Mouse (Mus musculus) CH12.LX (cell line): ENCODE results near the gene Gm5105. TPM values are rescaled to one million over a fixed set of nuclear protein-coding genes. Genes with fewer than 3 reads are reported as not detected.

Experiments
- DNase-seq: peaks from one replicate; pipeline ENCODE4 v3.0.0-alpha.2; 2013; ENCODE audit errors: extremely low read depth
- H3K27ac ChIP-seq: 2 replicates; pipeline ENCODE4 v1.5.1; 2012; ENCODE audit warnings: low read depth, mild to moderate bottlenecking, control low read depth, moderate library complexity; ENCODE audit not compliant: insufficient read depth
- H3K27me3 ChIP-seq: replicated peaks from 2 replicates; pipeline ENCODE3; 2012; ENCODE audit warnings: inconsistent platforms
- H3K36me3 ChIP-seq, 2 experiments: replicated peaks in 1 of 2; 2 replicates each; pipeline versions ENCODE3 to v1.6.1; 2012; ENCODE audit warnings: inconsistent platforms in 1 of 2, low read length in 1 of 2, mild to moderate bottlenecking in 1 of 2, mixed read lengths in 1 of 2, moderate library complexity in 1 of 2; ENCODE audit not compliant: control insufficient read depth in 1 of 2, insufficient read depth in 1 of 2
- H3K4me1 ChIP-seq, 2 experiments: 2 replicates each; pipeline ENCODE4 v1.6.1; 2012; ENCODE audit warnings: inconsistent platforms in 1 of 2, moderate library complexity in 1 of 2; ENCODE audit not compliant: insufficient read depth in 2 of 2, control insufficient read depth in 1 of 2
- H3K4me2 ChIP-seq: 2 replicates; pipeline ENCODE4 v1.6.1; 2012; ENCODE audit warnings: low read depth, mild to moderate bottlenecking, control low read depth; ENCODE audit not compliant: poor library complexity, insufficient read depth, severe bottlenecking
- H3K4me3 ChIP-seq, 3 experiments: fragments of 150-350 bp in 1 of 3; sonication (generic) in 1 of 3; replicated peaks in 1 of 3; 2 replicates each; pipeline versions ENCODE3 to v1.5.1; 2011 to 2012; ENCODE audit warnings: low read depth in 2 of 3, low read length in 2 of 3, mild to moderate bottlenecking in 2 of 3, moderate library complexity in 2 of 3, control low read depth in 1 of 3, improper control_type of control experiment in 1 of 3, inconsistent platforms in 1 of 3, mixed read lengths in 1 of 3; ENCODE audit not compliant: poor library complexity in 1 of 3
- H3K79me2 ChIP-seq: replicated peaks from 2 replicates; pipeline ENCODE4 v1.6.1; 2012; ENCODE audit warnings: mild to moderate bottlenecking, moderate library complexity; ENCODE audit not compliant: control insufficient read depth, poor library complexity, insufficient read depth, severe bottlenecking; ENCODE audit errors: extremely low read depth
- H3K9ac ChIP-seq: 2 replicates; pipeline ENCODE4 v1.6.1; 2012; ENCODE audit warnings: low read depth, mild to moderate bottlenecking, control low read depth, moderate library complexity; ENCODE audit not compliant: insufficient read depth
- H3K9me3 ChIP-seq: replicated peaks from 2 replicates; pipeline ENCODE3; 2012; ENCODE audit warnings: low read length, inconsistent platforms, mixed read lengths
- E2F4 ChIP-seq: IDR thresholded peaks from 2 replicates; pipeline ENCODE4 v1.6.1; 2011; ENCODE audit warnings: low read depth, low read length, improper control_type of control experiment; ENCODE audit not compliant: insufficient replicate concordance
- EP300 ChIP-seq: IDR thresholded peaks from 2 replicates; pipeline ENCODE4 v1.6.1; 2011; ENCODE audit warnings: low read length, improper control_type of control experiment
- GABPA ChIP-seq: IDR thresholded peaks from 2 replicates; pipeline ENCODE4 v1.6.1; 2012; ENCODE audit warnings: low read depth, low read length, improper control_type of control experiment, inconsistent platforms; ENCODE audit not compliant: insufficient replicate concordance
- IRF4 ChIP-seq: IDR thresholded peaks from 2 replicates; pipeline ENCODE4 v1.6.1; 2014; ENCODE audit warnings: low read depth, mild to moderate bottlenecking, inconsistent platforms, low read length, improper control_type of control experiment
- MAX ChIP-seq: IDR thresholded peaks from 2 replicates; pipeline ENCODE4 v1.6.1; 2011; ENCODE audit warnings: low read length, improper control_type of control experiment
- MXI1 ChIP-seq: IDR thresholded peaks from 2 replicates; pipeline ENCODE4 v1.6.1; 2011; ENCODE audit warnings: mild to moderate bottlenecking, low read depth, low read length, improper control_type of control experiment
- POLR2AphosphoS2 ChIP-seq: IDR thresholded peaks from 2 replicates; pipeline ENCODE4 v1.6.1; 2011; ENCODE audit warnings: low read depth, low read length, improper control_type of control experiment
- RAD21 ChIP-seq: IDR thresholded peaks from 2 replicates; pipeline ENCODE4 v1.6.1; 2011; ENCODE audit warnings: low read depth, mild to moderate bottlenecking, low read length, improper control_type of control experiment, moderate library complexity
- TBP ChIP-seq: conservative IDR thresholded peaks from 2 replicates; pipeline ENCODE4 v1.6.1; 2011; ENCODE audit warnings: low read depth, low read length, improper control_type of control experiment
- TCF12 ChIP-seq: IDR thresholded peaks from 2 replicates; pipeline ENCODE4 v1.6.1; 2014; ENCODE audit warnings: low read depth, mild to moderate bottlenecking, inconsistent platforms, low read length, improper control_type of control experiment
- UBTF ChIP-seq: IDR thresholded peaks from 2 replicates; pipeline ENCODE4 v1.6.1; 2012; ENCODE audit warnings: low read depth, mild to moderate bottlenecking, inconsistent platforms, low read length, improper control_type of control experiment, moderate library complexity
- USF2 ChIP-seq: conservative IDR thresholded peaks from 2 replicates; pipeline ENCODE4 v1.6.1; 2011; ENCODE audit warnings: low read depth, low read length, improper control_type of control experiment
- ZKSCAN1 ChIP-seq: IDR thresholded peaks from 2 replicates; pipeline ENCODE4 v1.6.1; 2012; ENCODE audit warnings: low read depth, inconsistent platforms, low read length, improper control_type of control experiment, borderline replicate concordance
- ZMIZ1 ChIP-seq: IDR thresholded peaks from 2 replicates; pipeline ENCODE4 v1.6.1; 2012; ENCODE audit warnings: low read depth, mild to moderate bottlenecking, inconsistent platforms, low read length, improper control_type of control experiment
- dilution Hi-C: fragments of 300-500 bp; cut with MboI; formaldehyde crosslinking; loops from 2 replicates; pipeline ENCODE4 v1.14.3; 2020; ENCODE audit warnings: low sequenced_read_pairs; ENCODE audit not compliant: extremely low pct_unique_long_range_greater_than_20kb, extremely low pct_ligation_motif_present
- in situ Hi-C: fragments of 300-500 bp; cut with MboI; formaldehyde crosslinking; loops from 3 replicates; pipeline ENCODE4 v1.14.3; 2019; ENCODE audit warnings: low sequenced_read_pairs, low pct_ligation_motif_present, low pct_unique_long_range_greater_than_20kb, mixed read lengths
- polyA plus RNA-seq: library from polyadenylated mRNA; unstranded; fragments of >175 nt; gene quantifications from 2 replicates; pipeline ENCODE4 v1.2.1, GENCODE M21; 2012; ENCODE audit warnings: low read depth; ENCODE audit not compliant: insufficient read length
- total RNA-seq, 2 experiments: library from RNA; depleted of rRNA; stranded (reverse); fragments of 300-350 nt in 1 of 2; fragments of >200 nt in 1 of 2; gene quantifications; 2 replicates each; pipeline ENCODE4 v1.2.3; 2012 to 2014

Gene Gm5105
- total and polyA plus RNA-seq, 3 experiments = 0.13 TPM; not detected in 2

DNA sequence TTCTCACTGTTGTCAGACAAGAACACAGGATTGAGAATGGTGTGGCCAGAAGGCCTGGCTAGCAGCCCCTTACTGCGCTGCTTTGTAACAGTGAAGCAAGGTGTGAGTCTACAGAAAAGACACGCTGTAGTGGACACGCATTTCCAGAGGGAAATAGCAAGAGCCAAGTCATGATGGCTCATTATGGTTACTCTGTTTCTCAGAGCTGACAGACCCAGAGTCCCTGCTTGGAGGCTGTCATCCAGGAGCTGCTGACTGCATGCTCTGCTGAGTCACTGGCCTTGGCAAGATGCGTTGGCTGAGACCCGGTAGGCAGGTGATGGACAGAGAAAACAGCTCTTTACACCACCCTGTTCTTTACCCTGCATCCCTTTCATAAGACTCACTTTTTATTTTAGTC lies 37.8 kb downstream of the Gm5105 start:
- dilution Hi-C loops = no loop called here
- TF ChIP-seq E2F4 (no peak), TCF12 (no peak), IRF4 (no peak), UBTF (no peak), MXI1 (no peak), ZMIZ1 (no peak), GABPA (no peak), RAD21 (no peak), ZKSCAN1 (no peak), MAX (no peak), POLR2AphosphoS2 (no peak)
- in situ Hi-C loops = no loop called here
- Histone ChIP-seq H3K36me3 (no peaks in the 10 kb centered on the region), H3K4me1 (peaks cover 4% of the 10 kb centered on the region in 2 experiments; a peak in 3 of 4 replicates), H3K27me3 (no peaks in the 10 kb centered on the region), H3K9ac (no peak overlapping the region), H3K4me2 (no peak overlapping the region), H3K4me3 (no peak overlapping the region), H3K79me2 (no peaks in the 10 kb centered on the region; the same call in 1 of the 2 replicates), H3K9me3 (no peaks in the 10 kb centered on the region), H3K27ac (no peak overlapping the region)
- DNase-seq = no peak

GRCm38 (mm10) chr3:138027575-138028362 lies 39.4 kb downstream of the Gm5105 start:
- Histone ChIP-seq H3K27me3 (no peaks in the 10 kb centered on the region), H3K9me3 (no peaks in the 10 kb centered on the region), H3K4me1 (peaks cover 4% of the 10 kb centered on the region in 2 experiments; a peak in 3 of 4 replicates), H3K79me2 (no peaks in the 10 kb centered on the region; the same call in 1 of the 2 replicates), H3K4me3 (no peak overlapping the region), H3K9ac (no peak overlapping the region), H3K27ac (no peak overlapping the region), H3K4me2 (no peak overlapping the region), H3K36me3 (no peaks in the 10 kb centered on the region)
- DNase-seq = no peak
- TF ChIP-seq TBP (no peak), EP300 (no peak), USF2 (no peak), ZKSCAN1 (no peak), UBTF (no peak)
- dilution Hi-C loops = no loop called here
- in situ Hi-C loops = no loop called here
